14 mouse cellular contexts compared by ENCODE assay signal in the genomic region with DNA sequence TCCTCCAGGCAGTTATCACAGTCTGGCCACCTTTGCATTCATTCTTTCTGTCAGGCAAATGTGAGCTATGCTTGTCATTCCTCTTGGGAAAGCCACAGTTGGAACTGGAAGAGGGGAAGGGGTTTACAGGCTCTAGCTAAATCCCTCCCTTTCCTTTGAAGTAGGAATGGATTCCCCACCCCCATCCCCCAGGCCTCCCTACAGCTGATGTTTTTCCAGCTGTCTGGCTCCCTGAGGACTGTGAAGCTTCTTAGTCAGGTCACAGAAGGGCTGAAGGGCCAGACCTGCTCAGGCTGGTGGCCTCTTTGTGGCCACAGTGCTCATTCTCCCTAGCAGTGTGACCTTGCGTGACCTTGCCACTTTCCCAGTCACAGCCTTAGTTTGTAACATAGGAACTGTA. TPM values are rescaled to one million over a fixed set of nuclear protein-coding genes. Genes with fewer than 3 reads are reported as not detected.
DNase-seq lines count a peak whose midpoint lies in the region; ATAC-seq and TF ChIP-seq lines count a peak whose summit lies in the region.
"Had no signal": no experiment of that assay in that cellular context is flagged by ENCODE, and none has a peak within 500 bp of the region (broad histone marks: within the 10 kb centered on the region; RNA-seq: fewer than 3 reads in every experiment).

No protein-coding gene starts in this region.

- no peaks in the 10 kb centered on the region for H3K27me3 ChIP-seq in kidney, embryonic 15.5 days
- no peaks in the 10 kb centered on the region for H3K27me3 ChIP-seq in limb, embryonic 13.5 days
- no peaks in the 10 kb centered on the region for H3K27me3 ChIP-seq in thymus, adult 2 months (ENCODE audit: control insufficient read depth, insufficient read depth, low read length)
- H3K27me3 ChIP-seq: Patski had no signal

- TF ChIP-seq POLR2A in brain, embryonic 14.5 days (IDR thresholded peaks at IDR 0.05; ENCODE audit: borderline replicate concordance, extremely low read depth, insufficient read depth, insufficient read length, poor library complexity, severe bottlenecking) = no peak
- no peak for TF ChIP-seq POLR2A in thymus, adult 2 months (IDR thresholded peaks at IDR 0.05; ENCODE audit: control insufficient read depth, extremely low read depth, insufficient read depth, low read length, poor library complexity)

- WGBS in kidney, embryonic 15.5 days = 58% methylated on average over 1 of the region's 1 CpGs
- WGBS in limb, embryonic 13.5 days = 66% methylated on average over 1 of the region's 1 CpGs
- 100% methylated on average over 1 of the region's 1 CpGs for WGBS in thymus, adult 2 months

- peaks cover 22% of the 10 kb centered on the region for H3K4me1 ChIP-seq in kidney, embryonic 15.5 days
- H3K4me1 ChIP-seq in limb, embryonic 13.5 days = peaks cover 23% of the 10 kb centered on the region
- H3K4me1 ChIP-seq in thymus, adult 2 months (replicated peaks; ENCODE audit: control insufficient read depth, insufficient read depth, low read length) = no peaks in the 10 kb centered on the region

- no peak overlapping the region for H3K4me3 ChIP-seq in kidney, embryonic 15.5 days (replicated peaks)
- no peak overlapping the region for H3K4me3 ChIP-seq in limb, embryonic 13.5 days
- no peak overlapping the region for H3K4me3 ChIP-seq in thymus, adult 2 months (ENCODE audit: control insufficient read depth, insufficient read depth, low read length)

- TF ChIP-seq CTCF in brain, embryonic 14.5 days (IDR thresholded peaks at IDR 0.05; ENCODE audit: borderline replicate concordance, extremely low read depth, insufficient read depth, insufficient read length) = no peak
- TF ChIP-seq CTCF in thymus, adult 2 months (IDR thresholded peaks at IDR 0.05; ENCODE audit: borderline replicate concordance, control insufficient read depth, extremely low read depth, insufficient read depth, low read length, poor library complexity) = no peak

- no peak overlapping the region for H3K4me2 ChIP-seq in kidney, embryonic 15.5 days
- H3K4me2 ChIP-seq in limb, embryonic 13.5 days (replicated peaks) = no peak overlapping the region

- peaks cover 19% of the 10 kb centered on the region; the same call in 1 of the 2 replicates for H3K36me3 ChIP-seq in kidney, embryonic 15.5 days
- H3K36me3 ChIP-seq in limb, embryonic 13.5 days = peaks cover 90% of the 10 kb centered on the region
- no peaks in the 10 kb centered on the region for H3K36me3 ChIP-seq in thymus, adult 2 months (ENCODE audit: control insufficient read depth, insufficient read depth, low read length)

- no peaks in the 10 kb centered on the region for H3K9me3 ChIP-seq in kidney, embryonic 15.5 days (replicated peaks)
- H3K9me3 ChIP-seq in limb, embryonic 13.5 days = no peaks in the 10 kb centered on the region

- ATAC-seq in kidney, embryonic 15.5 days (replicated peaks; ENCODE audit: low FRiP score) = peak; percentile 57
- peak; percentile 30 for ATAC-seq in limb, embryonic 13.5 days (ENCODE audit: low FRiP score, low read depth)
- ATAC-seq: inflammation-experienced regulatory T-cells, adult 6 months; Patski had no signal

- no peak for DNase-seq in kidney, adult 9 months
- DNase-seq in brain, embryonic 14.5 days (ENCODE audit: low read depth) = peak; percentile 54
- peak; percentile 82 for DNase-seq in embryo, embryonic 10.5 days (ENCODE audit: low spot score)
- no peak for DNase-seq in adipocyte (ENCODE audit: low spot score)
- no peak for DNase-seq in thymus, adult 2 months
- DNase-seq: adrenal gland, adult 2 months; cerebellum, postnatal 25 days; gastrocnemius, postnatal 36 days; layer of hippocampus, postnatal 36 days had no signal

- H3K9ac ChIP-seq in kidney, embryonic 15.5 days = no peak overlapping the region
- no peak overlapping the region for H3K9ac ChIP-seq in limb, embryonic 13.5 days
- H3K9ac ChIP-seq: liver, embryonic 14.5 days had no signal

- H3K27ac ChIP-seq in kidney, embryonic 15.5 days = peak overlapping the region; percentile 38
- H3K27ac ChIP-seq in limb, embryonic 13.5 days = peak overlapping the region; percentile 2; the same call in 1 of the 2 replicates
- H3K27ac ChIP-seq in thymus, adult 2 months (ENCODE audit: control insufficient read depth, insufficient read depth, low read length) = no peak overlapping the region
- H3K27ac ChIP-seq: liver, embryonic 14.5 days had no signal

RNA-seq across cellular contexts. Expression of a gene that starts 49.1 kb away (rescaled TPM):
- polyA plus RNA-seq in kidney, embryonic 15.5 days (2015; fragmentation: Nextera tagmentation; extraction: Ambion mirVana) = 7.3 and 9.4 TPM in 2 replicates
- 5.7 and 6.5 TPM in 2 replicates for polyA plus RNA-seq in brain, embryonic 14.5 days (2012; rRNA removed)
- 32.1 and 32.3 TPM in 2 replicates for polyA plus RNA-seq in limb, embryonic 13.5 days (2015; fragmentation: Nextera tagmentation; extraction: Ambion mirVana)
- 14.1 and 15.5 TPM in 2 replicates for polyA plus RNA-seq in thymus, adult 2 months (2012; rRNA removed)

Comparison
In these comparisons a context has a peak if more than half of its experiments do, and no peak if none do; other contexts are left out.
1. DNase-seq: peak in brain, embryonic 14.5 days (single experiment) and embryo, embryonic 10.5 days (single experiment); none in kidney, adult 9 months (single experiment), adipocyte (single experiment) and thymus, adult 2 months (single experiment).